Mouse (Mus musculus): ENCODE measurements at regions not wholly inside any gene's neighbourhood (a gene's known extent, or its start where the extent isn't known, plus 50 kb on each side); places are given as distances from the start of the nearest gene placed in this dataset.

GRCm38 (mm10) chr10:96497482-96497881 is 119.3 kb upstream of the Btg1 start:
- DNase-seq (ENCODE audit: low read depth, low spot score): no peak

GRCm38 (mm10) chr10:96499274-96499673 is 117.5 kb upstream of the Btg1 start:
- DNase-seq (ENCODE audit: low read depth, low spot score): no peak

- no peak for DNase-seq (ENCODE audit: low read depth, low spot score)
These were observed 114.6 kb upstream of the Btg1 start for GRCm38 (mm10) chr10:96502090-96502728.

- DNase-seq (ENCODE audit: low read depth, low spot score): no peak
These were observed 114.1 kb upstream of the Btg1 start for GRCm38 (mm10) chr10:96502736-96503135.

GRCm38 (mm10) chr10:96504340-96504739 is 112.5 kb upstream of the Btg1 start:
- no peak for DNase-seq (ENCODE audit: low read depth, low spot score)

- DNase-seq (ENCODE audit: low read depth, low spot score): no peak
These were observed 101.5 kb upstream of the Btg1 start for GRCm38 (mm10) chr10:96515164-96515922.

- DNase-seq (ENCODE audit: low read depth, low spot score): no peak
These were observed 100.9 kb upstream of the Btg1 start for GRCm38 (mm10) chr10:96515923-96516258.

GRCm38 (mm10) chr10:96519411-96519810 is 97.4 kb upstream of the Btg1 start:
- no peak for DNase-seq (ENCODE audit: low read depth, low spot score)

GRCm38 (mm10) chr10:96520995-96521760 is 95.6 kb upstream of the Btg1 start:
- DNase-seq (ENCODE audit: low read depth, low spot score): no peak

GRCm38 (mm10) chr10:96523967-96524801 is 92.6 kb upstream of the Btg1 start:
- DNase-seq (ENCODE audit: low read depth, low spot score): no peak

GRCm38 (mm10) chr10:96527864-96528263 is 88.9 kb upstream of the Btg1 start:
- no peak for DNase-seq (ENCODE audit: low read depth, low spot score)

GRCm38 (mm10) chr10:96534547-96535124 is 82.2 kb upstream of the Btg1 start:
- no peak for DNase-seq (ENCODE audit: low read depth, low spot score)

GRCm38 (mm10) chr10:96535461-96535860 is 81.3 kb upstream of the Btg1 start:
- no peak for DNase-seq (ENCODE audit: low read depth, low spot score)

- no peak for DNase-seq (ENCODE audit: low read depth, low spot score)
These were observed 76.0 kb upstream of the Btg1 start for GRCm38 (mm10) chr10:96540828-96541227.

GRCm38 (mm10) chr10:96545312-96545711 is 71.5 kb upstream of the Btg1 start:
- DNase-seq (ENCODE audit: low read depth, low spot score): no peak

- no peak for DNase-seq (ENCODE audit: low read depth, low spot score)
These were observed 70.9 kb upstream of the Btg1 start for GRCm38 (mm10) chr10:96545761-96546388.

- no peak for DNase-seq (ENCODE audit: low read depth, low spot score)
These were observed 67.2 kb upstream of the Btg1 start for GRCm38 (mm10) chr10:96549651-96550050.

- DNase-seq (ENCODE audit: low read depth, low spot score): no peak
These were observed 66.5 kb upstream of the Btg1 start for GRCm38 (mm10) chr10:96550266-96550665.

GRCm38 (mm10) chr10:96557336-96557735 is 59.5 kb upstream of the Btg1 start:
- DNase-seq (ENCODE audit: low read depth, low spot score): no peak

GRCm38 (mm10) chr10:96565343-96565742 is 51.5 kb upstream of the Btg1 start:
- DNase-seq (ENCODE audit: low read depth, low spot score): no peak

Measured in R1 (cell line).